Comparison of ENCODE assay signal across 8 mouse cellular contexts in genomic region chrX:36874704-36875128, GRCm38 (mm10). TPM values are rescaled to one million over a fixed set of nuclear protein-coding genes. Genes with fewer than 3 reads are reported as not detected.
DNase-seq lines count a peak whose midpoint lies in the region; ATAC-seq lines count a peak whose summit lies in the region.

No protein-coding gene starts in this region.

- no peaks in the 10 kb centered on the region for H3K4me1 ChIP-seq in heart, embryonic 11.5 days (ENCODE audit: control insufficient read depth, insufficient read depth, low read length)
- H3K4me1 ChIP-seq in embryonic facial prominence, embryonic 10.5 days, result peaks cover 5% of the 10 kb centered on the region
- peaks cover 4% of the 10 kb centered on the region for H3K4me1 ChIP-seq in hindbrain, embryonic 15.5 days (replicated peaks)

- H3K27me3 ChIP-seq in heart, embryonic 11.5 days (ENCODE audit: control insufficient read depth, insufficient read depth, low read length), result no peaks in the 10 kb centered on the region
- H3K27me3 ChIP-seq in embryonic facial prominence, embryonic 10.5 days (replicated peaks; ENCODE audit: low read depth, poor library complexity, severe bottlenecking), result peaks cover 9% of the 10 kb centered on the region
- no peaks in the 10 kb centered on the region for H3K27me3 ChIP-seq in hindbrain, embryonic 15.5 days

- peak overlapping the region; percentile 69 for H3K4me3 ChIP-seq in heart, embryonic 11.5 days (ENCODE audit: low read depth, low read length)
- H3K4me3 ChIP-seq in embryonic facial prominence, embryonic 10.5 days, result peak overlapping the region; percentile 76
- peak overlapping the region; percentile 73 for H3K4me3 ChIP-seq in hindbrain, embryonic 15.5 days

- DNase-seq in heart, adult 8-10 months (ENCODE audit: low spot score), result no peak
- peak; percentile 29 for DNase-seq in CD4-positive, CD25-positive, alpha-beta regulatory T cell, adult 2 months (ENCODE audit: low read depth, low spot score)
- no peak for DNase-seq in embryonic facial prominence, embryonic 10.5 days (ENCODE audit: low spot score)
- peak; percentile 41 for DNase-seq in testis, postnatal 10 days (ENCODE audit: low spot score)
- DNase-seq in left cerebral cortex, postnatal 36 days (ENCODE audit: low spot score in 2 of 2), result no peak

- peak; percentile 7; the same call in 1 of the 2 replicates for ATAC-seq in heart, embryonic 11.5 days (replicated peaks; ENCODE audit: insufficient number of reproducible peaks, low FRiP score, low TSS enrichment)
- peak; percentile 50; the same call in 1 of the 2 replicates for ATAC-seq in hindbrain, embryonic 15.5 days (ENCODE audit: low FRiP score, low read depth)
- ATAC-seq in megakaryocyte progenitor cell, adult 5-6 weeks (replicated peaks; ENCODE audit: poor library complexity), result peak; percentile 32

- peak overlapping the region; percentile 79 for H3K9ac ChIP-seq in heart, embryonic 11.5 days (ENCODE audit: low read depth, low read length)
- H3K9ac ChIP-seq in hindbrain, embryonic 15.5 days, result peak overlapping the region; percentile 64

- no peaks in the 10 kb centered on the region for H3K9me3 ChIP-seq in heart, embryonic 11.5 days (replicated peaks; ENCODE audit: control insufficient read depth, low read length)
- H3K9me3 ChIP-seq in embryonic facial prominence, embryonic 10.5 days, result no peaks in the 10 kb centered on the region
- H3K9me3 ChIP-seq in hindbrain, embryonic 15.5 days, result no peaks in the 10 kb centered on the region

- intact Hi-C loops in left cerebral cortex, postnatal 36 days (cut with DNase I), result no loop called here

- H3K36me3 ChIP-seq in heart, embryonic 11.5 days (ENCODE audit: control insufficient read depth, insufficient read depth, low read length), result no peaks in the 10 kb centered on the region
- peaks cover 7% of the 10 kb centered on the region; the same call in 1 of the 2 replicates for H3K36me3 ChIP-seq in embryonic facial prominence, embryonic 10.5 days (replicated peaks)
- no peaks in the 10 kb centered on the region for H3K36me3 ChIP-seq in hindbrain, embryonic 15.5 days

- peak overlapping the region; percentile 70 for H3K27ac ChIP-seq in heart, embryonic 11.5 days (ENCODE audit: low read depth, low read length)
- H3K27ac ChIP-seq in embryonic facial prominence, embryonic 10.5 days (replicated peaks), result peak overlapping the region; percentile 88
- H3K27ac ChIP-seq in hindbrain, embryonic 15.5 days (replicated peaks), result peak overlapping the region; percentile 80

- WGBS in heart, embryonic 11.5 days (ENCODE audit: insufficient replicate concordance), result 8% methylated on average over 36 of the region's 36 CpGs
- 13% methylated on average over 36 of the region's 36 CpGs for WGBS in embryonic facial prominence, embryonic 10.5 days
- 11% methylated on average over 29 of the region's 36 CpGs for WGBS in hindbrain, embryonic 15.5 days

- H3K4me2 ChIP-seq in heart, embryonic 11.5 days, result peak overlapping the region; percentile 67
- H3K4me2 ChIP-seq in hindbrain, embryonic 15.5 days, result peak overlapping the region; percentile 59

RNA-seq across cellular contexts. Expression of gene C330007P06Rik, which starts 0.8 kb away (rescaled TPM):
- 23.4 and 27.9 TPM in 2 replicates for polyA plus RNA-seq in heart, embryonic 11.5 days (2014; fragmentation: Nextera tagmentation; extraction: Ambion mirVana)
- 10 to 100 TPM; 14.4 to 16.6 (median 15.4) TPM for total RNA-seq in heart, adult 8-10 months (2022)
- 34.1 and 35.4 TPM in 2 replicates for polyA plus RNA-seq in embryonic facial prominence, embryonic 10.5 days (2016; fragmentation: Nextera tagmentation; extraction: Ambion mirVana)
- polyA plus RNA-seq in hindbrain, embryonic 15.5 days (2015; fragmentation: Nextera tagmentation; extraction: Ambion mirVana), result 21.6 and 22.8 TPM in 2 replicates
- total RNA-seq in megakaryocyte progenitor cell, adult 5-6 weeks (2015), result 29.1 and 31.2 TPM in 2 replicates
- total RNA-seq in megakaryocyte progenitor cell, adult 5-6 weeks (2017), result 63.5 and 75.6 TPM in 2 replicates
- total RNA-seq in left cerebral cortex, postnatal 36 days (2021), result 10 to 100 TPM; 37.2 to 37.7 TPM

RNA-seq across cellular contexts. Expression of gene Ube2a, which starts 1.0 kb away (rescaled TPM):
- 125 and 126 TPM in 2 replicates for polyA plus RNA-seq in heart, embryonic 11.5 days (2014; fragmentation: Nextera tagmentation; extraction: Ambion mirVana)
- total RNA-seq in heart, adult 8-10 months (2022), result 10 to 100 TPM; 61.7 to 72.1 (median 66.5) TPM
- 126 and 130 TPM in 2 replicates for polyA plus RNA-seq in embryonic facial prominence, embryonic 10.5 days (2016; fragmentation: Nextera tagmentation; extraction: Ambion mirVana)
- polyA plus RNA-seq in hindbrain, embryonic 15.5 days (2015; fragmentation: Nextera tagmentation; extraction: Ambion mirVana), result 115 and 119 TPM in 2 replicates
- total RNA-seq in megakaryocyte progenitor cell, adult 5-6 weeks (2015), result 76.8 and 92.8 TPM in 2 replicates
- total RNA-seq in megakaryocyte progenitor cell, adult 5-6 weeks (2017), result 23.2 and 26.2 TPM in 2 replicates
- total RNA-seq in left cerebral cortex, postnatal 36 days (2021), result 10 to 100 TPM; 48.7 to 50.8 TPM

RNA-seq across cellular contexts. Expression of gene Nkrf, which starts 28.0 kb away (rescaled TPM):
- 1.1 and 1.3 TPM in 2 replicates for polyA plus RNA-seq in heart, embryonic 11.5 days (2014; fragmentation: Nextera tagmentation; extraction: Ambion mirVana)
- 1 to 10 TPM; 3.2 to 4.2 (median 3.5) TPM for total RNA-seq in heart, adult 8-10 months (2022)
- polyA plus RNA-seq in embryonic facial prominence, embryonic 10.5 days (2016; fragmentation: Nextera tagmentation; extraction: Ambion mirVana), result 2.4 and 2.5 TPM in 2 replicates
- 14.8 and 16.1 TPM in 2 replicates for polyA plus RNA-seq in hindbrain, embryonic 15.5 days (2015; fragmentation: Nextera tagmentation; extraction: Ambion mirVana)
- 27.8 and 31.2 TPM in 2 replicates for total RNA-seq in megakaryocyte progenitor cell, adult 5-6 weeks (2015)
- 9.8 and 14.1 TPM in 2 replicates for total RNA-seq in megakaryocyte progenitor cell, adult 5-6 weeks (2017)
- total RNA-seq in left cerebral cortex, postnatal 36 days (2021), result 10 to 100 TPM; 31.2 to 32.3 TPM

Comparison
In these comparisons a context has a peak if more than half of its experiments do, and no peak if none do; other contexts are left out.
1. DNase-seq: peak in CD4-positive, CD25-positive, alpha-beta regulatory T cell, adult 2 months (single experiment) and testis, postnatal 10 days (single experiment); none in heart, adult 8-10 months (single experiment), embryonic facial prominence, embryonic 10.5 days (single experiment) and left cerebral cortex, postnatal 36 days (0 of 2).
2. Peak in every context shown above with its lines, with median percentiles within 50 percentile points of each other: ATAC-seq, H3K27ac ChIP-seq and H3K4me3 ChIP-seq.